Mouse (Mus musculus): ENCODE measurements around the gene Lmo3. TPM values are rescaled to one million over a fixed set of nuclear protein-coding genes. Genes with fewer than 3 reads are reported as not detected.

Gene Lmo3
- polyA plus RNA-seq, 2 experiments from 2014 or later = not detected

DNA sequence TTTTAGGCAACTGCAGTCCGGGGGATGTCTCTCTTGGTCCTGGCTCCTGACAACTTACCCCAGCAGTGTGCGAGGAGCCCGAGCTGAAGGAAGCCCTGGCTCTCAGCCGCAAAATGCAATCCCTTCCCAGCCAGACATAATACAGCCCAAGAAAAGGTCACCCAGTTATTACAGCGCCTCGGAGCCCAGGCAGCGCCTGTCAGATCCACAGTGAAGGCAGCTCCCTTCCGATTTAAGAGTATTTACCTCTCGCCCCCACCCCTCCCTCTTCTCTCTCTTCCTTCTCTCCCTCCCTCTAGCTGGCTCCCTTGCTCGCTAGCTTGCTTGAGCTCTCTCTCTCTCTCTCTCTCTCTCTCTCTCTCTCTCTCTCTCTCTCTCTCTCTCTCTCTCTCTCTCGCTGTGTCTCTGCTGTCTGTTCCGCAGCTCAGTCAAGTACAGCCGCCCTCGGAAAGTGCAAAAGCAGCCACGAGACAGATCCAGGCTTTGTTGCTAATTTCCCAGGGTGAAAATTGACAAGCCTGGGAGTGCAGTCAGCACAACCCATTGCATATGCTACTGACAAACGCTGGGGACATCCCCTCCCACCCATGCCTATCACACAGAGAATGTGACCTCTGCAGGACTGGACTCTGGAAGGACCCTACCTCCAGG lies 159.0 kb downstream of the Lmo3 start:
- no peak for ATAC-seq

DNA sequence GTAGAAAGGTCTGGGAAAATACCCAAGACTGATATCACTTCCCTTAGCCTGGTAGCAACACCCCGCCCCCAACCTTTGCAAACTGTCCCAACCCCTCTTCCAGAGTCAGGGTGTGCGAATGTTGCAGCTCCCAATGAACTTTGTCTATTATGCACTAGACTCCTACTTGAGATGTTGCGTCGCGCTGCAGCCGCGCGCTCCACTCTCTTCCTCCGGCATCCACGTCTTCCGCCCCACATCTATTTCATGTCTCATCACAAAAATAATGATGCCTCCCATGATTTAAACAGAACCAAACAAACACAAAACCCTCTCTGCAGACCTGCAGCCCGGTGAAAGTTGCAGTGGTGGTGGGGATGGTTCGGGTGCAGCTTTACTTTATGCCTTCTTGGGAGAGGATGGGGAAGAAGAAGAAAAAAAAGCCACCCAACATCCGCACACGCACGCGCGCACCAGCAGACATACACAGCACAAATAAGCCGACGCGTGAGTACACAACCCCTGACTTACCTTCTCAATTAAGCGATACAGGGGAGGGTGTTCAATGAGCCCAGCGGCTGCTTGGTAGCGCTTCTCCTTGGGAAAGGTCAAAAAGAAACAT lies 159.7 kb downstream of the Lmo3 start:
- ATAC-seq = no peak

DNA sequence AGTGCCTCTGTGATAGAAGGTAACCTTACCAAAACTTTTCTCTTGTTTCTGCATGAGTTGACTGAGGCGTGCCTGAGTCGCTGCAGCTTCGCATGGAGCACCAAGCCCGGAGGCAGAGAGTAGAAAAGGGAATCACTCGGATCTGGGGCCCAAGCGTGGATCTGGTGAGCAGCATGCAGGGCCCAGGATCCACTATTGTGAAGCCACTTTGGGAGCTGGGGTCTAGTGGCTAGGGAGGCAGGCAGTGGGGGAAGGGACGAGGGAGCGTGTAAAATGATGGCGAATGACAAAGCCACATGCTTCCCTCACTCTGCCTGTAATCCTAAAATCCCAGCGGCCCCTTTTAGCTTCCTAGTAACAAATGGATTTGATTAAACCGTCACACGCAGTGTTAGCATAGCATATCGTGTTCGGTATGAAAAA lies 160.6 kb downstream of the Lmo3 start:
- no peak for ATAC-seq

DNA sequence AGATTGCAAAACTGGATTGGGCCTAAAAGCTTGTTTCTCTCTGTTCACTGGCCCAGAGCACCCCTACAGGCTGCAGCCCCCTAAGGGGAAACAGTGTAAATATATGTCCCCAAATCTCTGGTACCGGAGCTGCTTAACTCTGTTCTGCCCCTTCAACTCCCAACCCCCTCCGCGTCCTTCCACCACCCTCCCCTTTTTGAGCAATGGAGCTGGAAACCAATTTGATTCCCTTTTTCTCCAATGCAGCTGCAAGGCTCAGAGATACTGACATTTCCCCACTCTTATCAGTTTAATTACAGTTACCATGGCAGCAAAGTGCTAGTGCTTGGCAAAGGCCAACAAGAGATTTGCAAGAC lies 161.3 kb downstream of the Lmo3 start:
- ATAC-seq = no peak

DNA sequence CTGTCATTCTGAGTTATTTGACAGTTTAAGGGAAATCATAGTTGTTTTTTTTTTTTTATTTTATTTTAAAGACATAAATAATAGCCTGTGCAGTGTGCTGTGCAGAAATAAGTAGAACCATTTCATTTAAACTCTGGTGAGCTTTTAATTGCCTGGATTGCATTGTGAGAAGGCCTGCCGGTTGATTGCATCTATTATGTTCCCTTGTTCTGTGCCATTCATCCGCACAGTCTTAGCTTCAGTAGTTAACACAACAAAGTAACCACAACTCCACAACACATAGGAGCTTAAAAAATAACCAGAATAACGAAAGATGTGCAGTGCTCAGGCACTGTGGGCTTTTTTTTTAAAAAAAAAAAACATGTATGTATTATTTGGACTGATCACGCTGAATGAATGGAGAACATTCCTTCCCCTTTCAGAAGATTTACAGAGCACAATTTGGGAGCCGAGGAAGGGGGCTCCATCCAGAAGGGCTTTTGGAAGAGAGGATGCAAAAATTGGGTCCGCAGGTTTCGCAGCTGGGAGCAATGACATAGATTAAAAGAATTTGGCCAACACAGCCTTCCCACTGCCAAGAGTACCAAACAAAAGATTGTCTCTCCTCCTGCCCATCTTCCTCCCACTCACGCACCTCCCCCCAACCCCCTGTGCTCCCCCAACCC lies 161.8 kb downstream of the Lmo3 start:
- ATAC-seq = no peak

DNA sequence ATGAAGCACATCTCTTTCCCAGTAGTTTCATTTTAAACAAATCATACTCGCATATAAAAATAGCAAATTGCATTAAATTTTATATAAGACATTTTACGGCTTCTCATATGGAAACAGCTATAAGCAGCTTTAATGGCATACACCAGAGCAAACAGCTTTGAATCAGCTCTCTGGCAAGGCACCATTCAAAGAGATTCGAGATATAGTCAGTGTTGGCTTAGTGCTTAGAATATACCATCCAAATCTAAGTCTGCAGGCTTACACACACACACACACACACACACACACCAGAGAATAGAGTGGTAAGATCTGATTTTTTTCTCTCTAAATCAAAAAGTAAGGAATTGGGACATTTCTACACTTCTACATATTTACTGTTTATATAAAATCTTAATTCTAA lies 169.7 kb downstream of the Lmo3 start:
- no peak for ATAC-seq

DNA sequence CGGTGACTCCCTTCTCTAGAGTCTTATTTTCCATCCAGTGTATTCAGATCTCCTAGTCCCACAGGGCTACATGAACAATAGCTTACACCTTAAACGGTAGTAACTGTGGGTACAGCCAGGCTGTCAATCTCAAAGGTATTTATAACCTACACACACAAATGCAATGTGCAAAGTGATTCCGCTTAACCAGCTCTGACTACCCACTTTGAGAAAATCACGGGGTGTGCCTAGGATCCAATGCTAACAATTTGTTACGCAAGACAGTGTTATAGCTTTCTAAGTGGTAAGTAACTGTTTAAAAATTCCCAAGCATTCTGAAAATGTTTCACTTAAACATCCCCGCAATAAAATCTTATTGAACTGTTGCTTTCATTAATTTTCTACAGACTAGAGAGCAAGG lies 179.7 kb downstream of the Lmo3 start:
- no peak for ATAC-seq

DNA sequence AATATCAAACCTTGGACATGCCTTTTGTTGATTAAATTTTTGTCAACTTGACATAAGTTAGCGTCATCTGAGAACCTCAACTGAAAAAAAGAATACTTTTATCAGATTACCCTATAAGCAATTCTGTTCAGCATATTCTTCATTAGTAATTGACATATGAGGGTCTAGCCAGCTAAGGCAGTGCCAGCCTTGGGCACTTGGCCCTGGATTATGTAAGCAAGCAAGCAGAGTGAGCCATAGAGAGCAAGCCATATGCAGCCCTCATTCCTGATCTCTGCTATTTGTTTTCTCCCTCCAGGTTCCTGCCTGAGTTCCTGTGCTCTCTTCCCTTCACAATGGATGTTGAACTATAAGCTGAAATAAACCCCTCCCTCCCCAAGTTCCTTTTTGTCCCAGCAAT lies 182.9 kb downstream of the Lmo3 start:
- no peak for ATAC-seq

DNA sequence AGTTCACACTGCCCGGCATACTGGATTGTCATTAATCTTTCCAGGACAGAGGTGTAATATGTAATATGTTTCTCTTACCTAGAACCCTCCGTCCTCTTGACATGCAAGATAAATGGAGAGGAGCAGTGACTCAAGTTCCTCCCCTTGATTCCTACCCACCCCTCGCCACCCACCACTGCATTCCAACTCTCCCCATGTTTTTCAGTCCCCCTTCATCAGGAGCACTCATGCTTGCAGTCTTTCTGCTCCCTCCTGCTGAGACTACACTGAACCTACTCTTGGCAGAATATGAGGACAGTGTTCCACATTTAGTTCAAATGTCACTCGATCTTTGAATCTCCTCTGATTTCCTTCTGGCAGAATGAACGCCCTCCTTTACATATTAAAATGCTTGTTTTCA lies 190.7 kb downstream of the Lmo3 start:
- ATAC-seq = no peak

DNA sequence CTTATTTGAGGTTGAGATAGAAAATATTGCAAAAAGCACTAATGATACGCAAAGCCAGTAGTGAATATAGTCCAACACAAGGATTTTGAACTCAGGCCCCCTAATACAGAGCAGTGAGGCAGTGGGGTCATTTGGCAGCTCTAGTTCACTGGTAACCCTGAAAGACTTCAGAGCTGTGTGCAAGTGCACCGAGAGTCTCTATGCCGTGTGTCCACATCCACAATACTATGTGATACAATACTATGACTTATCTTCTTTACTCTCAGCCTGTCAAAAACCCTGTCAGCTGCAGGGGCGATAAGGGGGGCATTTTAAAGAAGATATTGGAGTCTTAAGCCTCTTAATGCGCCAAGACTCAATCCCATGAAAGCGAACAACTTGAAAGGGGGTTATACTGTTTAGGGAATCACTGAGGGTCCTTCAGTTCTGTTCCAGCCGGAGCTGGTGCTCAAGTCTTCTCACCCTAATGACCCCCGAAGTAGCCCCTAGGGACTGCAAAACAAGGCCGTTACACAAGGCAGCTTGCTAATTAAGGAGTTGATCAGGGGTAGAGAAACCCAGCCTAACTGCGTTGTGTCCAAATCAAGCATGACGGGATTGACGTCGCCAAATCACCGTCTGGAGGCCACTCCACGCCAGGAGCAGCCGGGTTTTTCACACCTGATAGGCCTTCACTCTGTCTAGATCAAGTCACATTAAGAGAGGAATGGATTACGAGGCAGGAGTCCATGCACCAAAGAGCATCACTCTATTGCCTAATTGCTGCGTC lies 193.4 kb downstream of the Lmo3 start:
- ATAC-seq = no peak

DNA sequence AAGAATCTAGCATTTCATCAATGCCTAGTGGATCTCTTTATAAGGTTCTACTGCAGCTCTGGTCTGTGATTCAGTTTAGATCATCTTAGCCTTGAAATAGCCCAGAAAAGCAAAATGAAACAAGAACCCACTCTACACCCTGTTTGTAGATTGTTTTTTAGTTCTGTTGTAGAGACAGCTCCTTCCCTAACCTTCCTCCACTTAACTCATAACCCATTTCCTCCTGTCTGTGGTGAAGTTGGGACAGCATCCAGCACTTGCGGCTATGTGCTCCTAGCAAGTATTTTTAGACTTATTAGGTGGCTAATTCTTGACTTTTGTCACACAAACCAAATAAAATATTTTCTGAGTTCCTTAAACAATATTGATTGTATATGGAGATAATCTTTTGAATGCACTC lies 198.6 kb downstream of the Lmo3 start:
- ATAC-seq = no peak

DNA sequence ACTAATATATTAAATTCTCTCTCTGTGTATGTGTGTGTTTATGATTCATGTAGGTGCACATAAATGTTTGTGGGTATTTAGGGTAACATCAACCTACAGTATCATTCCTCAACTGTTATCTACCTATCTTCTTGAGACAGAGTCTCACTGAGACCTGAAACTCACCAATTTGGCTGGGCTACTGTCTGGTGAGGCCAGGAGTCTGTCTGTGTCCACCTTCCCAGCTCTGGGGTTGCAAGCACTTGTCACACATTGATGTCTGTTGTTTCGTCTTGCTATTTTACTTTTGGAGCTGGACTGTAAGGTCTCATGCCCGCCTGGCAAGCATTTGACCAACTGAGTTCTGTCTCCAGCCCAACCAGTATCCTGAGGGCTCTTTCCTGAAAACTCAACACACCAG lies 210.6 kb downstream of the Lmo3 start:
- ATAC-seq = no peak

DNA sequence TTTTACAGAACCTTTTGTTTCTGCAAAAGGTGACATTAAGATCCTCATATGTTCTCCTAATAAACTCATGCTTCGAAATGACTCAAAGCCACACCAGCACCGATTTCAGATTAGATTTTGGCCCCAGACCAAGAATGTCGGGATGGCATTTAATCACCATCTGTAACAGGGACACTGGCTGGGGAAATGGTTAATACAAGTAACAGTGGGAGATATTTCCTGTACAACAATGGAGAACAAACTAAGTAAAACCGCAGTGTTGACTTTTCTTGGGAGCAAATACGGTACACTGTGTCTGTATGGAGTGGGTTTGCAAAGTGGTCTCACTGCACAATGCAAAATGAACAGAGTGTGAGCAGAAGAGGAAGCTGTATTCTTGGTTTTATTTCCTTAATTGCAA lies 217.7 kb downstream of the Lmo3 start:
- no peak for ATAC-seq

DNA sequence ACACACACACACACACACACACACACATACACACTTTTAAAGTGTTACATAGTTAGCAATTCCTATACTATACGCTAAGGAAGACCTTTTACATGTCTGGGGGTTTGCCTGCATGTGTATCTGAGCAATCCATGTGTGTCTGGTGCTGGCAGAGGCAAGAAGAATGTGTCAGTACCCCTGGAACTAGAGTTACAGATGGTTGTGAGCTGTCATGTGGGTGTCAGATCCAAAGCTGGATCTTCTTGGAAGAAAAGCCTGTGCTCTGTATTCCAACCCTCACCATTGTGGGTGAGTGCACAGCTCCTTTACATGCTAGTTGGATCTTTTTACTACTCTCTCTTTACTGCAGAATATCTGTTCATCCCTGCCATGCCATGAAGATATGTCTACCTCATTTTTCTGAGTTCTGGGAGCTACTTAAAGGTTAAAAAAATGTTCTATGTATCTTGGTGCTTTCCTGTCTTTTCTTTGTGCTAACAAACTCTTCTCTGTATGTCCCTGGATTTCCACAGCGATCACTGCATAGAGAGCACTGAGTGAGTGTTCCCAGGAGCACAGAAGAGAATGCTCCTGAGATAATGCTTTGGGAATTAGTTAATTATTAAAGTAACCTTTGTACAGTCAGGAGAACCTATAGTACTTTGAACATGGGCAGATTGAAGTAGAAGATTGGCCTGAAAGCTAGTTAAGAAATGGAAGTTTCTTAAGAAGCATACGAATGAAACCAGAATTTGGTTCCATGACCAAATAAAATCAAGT lies 231.0 kb downstream of the Lmo3 start:
- no peak for ATAC-seq

DNA sequence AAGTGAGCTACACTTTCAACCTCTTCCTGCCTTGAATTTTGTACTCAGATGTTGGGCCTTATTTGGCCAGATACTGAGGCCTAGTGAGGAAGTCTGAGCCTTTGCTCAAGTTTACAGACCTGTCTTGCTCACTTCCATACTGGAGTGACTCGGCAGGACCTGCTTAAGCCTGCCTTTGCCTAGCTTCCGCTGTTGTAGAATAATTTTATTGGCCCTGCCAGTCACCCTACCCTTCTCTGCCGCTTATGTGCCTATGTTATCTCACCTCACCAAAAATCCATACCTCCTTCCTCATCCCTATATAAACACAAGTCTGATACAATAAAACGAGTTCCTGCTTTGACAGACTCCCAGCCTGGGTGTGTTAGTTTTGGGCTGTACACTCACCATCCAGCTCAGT lies 235.2 kb downstream of the Lmo3 start:
- no peak for ATAC-seq

DNA sequence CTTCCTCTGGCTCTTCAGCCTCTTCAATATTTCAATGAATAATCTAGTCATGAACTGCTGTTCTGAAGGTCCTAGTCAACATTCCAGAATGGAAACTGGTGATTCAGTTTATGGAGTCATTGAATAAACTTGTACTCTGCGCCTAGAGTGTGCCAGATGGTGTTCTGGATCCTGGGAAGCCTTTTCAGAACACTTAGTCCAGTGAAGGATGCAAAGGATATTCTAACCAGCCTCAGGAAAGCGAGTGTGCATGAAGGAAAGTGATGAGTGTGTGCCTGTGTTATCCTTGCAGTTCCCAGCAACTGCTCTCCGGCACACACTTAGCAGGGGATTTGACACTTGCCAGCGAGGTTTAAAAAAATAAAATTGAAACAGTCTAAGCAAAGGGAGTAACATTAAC lies 245.9 kb downstream of the Lmo3 start:
- no peak for ATAC-seq

DNA sequence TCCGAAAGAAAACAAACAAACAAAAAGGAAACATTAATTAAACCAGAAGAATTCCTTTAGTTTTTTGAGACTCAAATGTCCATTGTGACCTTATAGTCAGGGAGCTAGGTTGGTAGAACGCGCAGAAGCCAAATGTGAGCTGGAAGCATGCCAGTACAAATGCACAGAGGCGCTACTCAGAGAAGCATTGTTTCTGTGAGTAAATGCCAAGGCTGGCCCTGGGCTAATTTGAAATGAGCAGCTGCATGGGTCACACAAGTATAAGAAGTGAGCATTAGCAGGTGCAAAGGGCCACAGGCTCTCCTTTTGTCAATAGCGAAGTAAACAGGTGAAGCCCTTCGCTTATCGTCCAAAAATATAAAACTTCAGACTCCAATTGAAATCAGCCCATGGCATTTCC lies 247.8 kb downstream of the Lmo3 start:
- ATAC-seq = no peak

DNA sequence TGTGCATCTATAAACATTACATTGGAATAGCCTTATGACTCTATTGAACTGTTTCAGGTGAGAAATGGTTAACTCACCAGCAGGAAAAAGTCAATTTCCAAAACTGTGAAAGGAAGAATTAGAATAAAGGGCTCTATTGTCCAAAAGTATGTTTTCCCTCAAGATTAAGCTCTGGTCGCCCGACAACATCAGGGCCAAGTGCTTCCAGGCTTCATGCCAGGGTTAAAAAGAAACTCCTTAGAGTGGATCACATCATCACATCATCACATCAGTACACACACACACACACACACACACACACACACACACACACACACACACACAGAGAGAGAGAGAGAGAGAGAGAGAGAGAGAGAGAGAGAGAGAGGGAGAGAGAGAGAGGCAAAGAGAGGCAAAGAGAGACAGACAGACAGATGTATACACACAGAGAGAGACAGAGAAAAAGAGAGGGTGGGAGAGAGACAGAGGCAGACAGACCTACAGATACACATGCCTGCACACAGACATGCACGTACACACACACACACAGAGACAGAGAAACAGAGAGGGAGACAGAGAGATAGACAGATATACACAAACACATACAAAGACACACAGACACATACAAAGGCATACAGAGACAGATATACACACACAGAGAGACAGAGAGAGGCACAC lies 255.9 kb downstream of the Lmo3 start:
- no peak for ATAC-seq

DNA sequence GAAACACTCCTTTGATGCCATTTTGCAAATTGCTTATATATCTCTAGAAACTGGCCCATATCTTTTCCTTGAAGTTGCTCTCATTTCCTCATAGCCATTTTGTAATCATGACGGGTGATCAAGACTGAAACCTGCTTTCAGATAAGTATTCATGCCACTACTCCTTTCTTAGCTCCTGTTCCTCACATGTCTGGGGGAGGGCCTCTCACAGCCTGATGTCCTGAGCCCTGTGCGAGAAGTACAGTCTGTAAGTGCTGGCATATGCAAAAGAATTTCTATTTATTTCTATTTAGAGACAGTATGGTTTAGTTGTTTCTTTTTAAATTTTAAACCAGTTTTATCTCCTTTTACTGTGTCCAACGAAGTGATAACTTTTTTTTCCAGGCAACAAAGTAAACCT lies 256.6 kb downstream of the Lmo3 start:
- no peak for ATAC-seq

DNA sequence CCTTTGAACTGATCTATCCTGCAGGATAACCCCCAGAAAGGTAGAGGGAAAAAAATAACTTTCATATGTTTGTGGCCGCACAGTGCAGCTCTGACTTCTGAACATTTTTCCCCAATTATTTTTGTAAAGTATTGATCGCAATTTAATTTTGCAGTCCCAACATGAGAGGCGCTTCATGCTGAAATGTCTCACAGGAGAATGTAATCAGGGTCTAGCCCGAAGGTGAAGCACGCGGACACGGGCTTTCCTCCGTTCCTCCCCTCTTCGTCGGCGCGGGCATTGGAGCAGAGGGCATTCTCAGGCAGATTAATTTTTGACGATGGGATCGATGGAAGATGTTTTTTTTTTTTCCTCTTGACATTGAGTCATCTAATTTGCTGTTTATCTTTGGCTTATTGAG lies 258.4 kb downstream of the Lmo3 start:
- no peak for ATAC-seq

DNA sequence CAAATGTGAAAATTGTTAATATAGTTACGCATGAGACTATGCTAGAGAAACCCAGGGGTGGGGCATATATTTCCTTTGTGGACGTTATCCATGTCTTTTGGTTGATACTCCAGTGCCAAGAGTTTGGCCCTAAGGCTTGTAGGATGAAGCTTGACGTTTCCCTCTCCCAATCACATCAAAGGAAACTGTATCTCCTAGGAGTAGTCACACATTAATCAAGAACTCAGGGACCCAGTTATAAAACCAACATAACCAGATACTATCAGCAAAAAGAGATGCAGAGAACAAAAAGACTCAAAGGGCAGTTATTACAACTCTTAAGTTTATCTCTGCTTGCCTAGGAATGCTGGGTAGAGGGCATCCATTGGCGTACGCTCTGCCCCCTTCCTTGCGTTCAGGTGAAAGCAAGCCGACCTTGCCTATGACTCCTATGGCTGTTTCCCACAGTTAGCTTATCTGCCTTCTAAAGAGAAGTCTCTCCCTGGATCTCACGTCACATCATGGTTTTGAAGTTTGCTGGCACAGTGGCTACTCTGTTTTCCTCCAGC lies 261.5 kb downstream of the Lmo3 start:
- no peak for ATAC-seq
